Mouse (Mus musculus): ENCODE data around the gene C2cd6. TPM values are rescaled to one million over a fixed set of nuclear protein-coding genes. Genes with fewer than 3 reads are reported as not detected.

C2cd6 gene
- polyA plus RNA-seq (2014; fragmentation: Illumina TruSeq; extraction: RNeasy Lipid Tissue Mini Kit (QIAGEN cat#74804); ENCODE audit: low replicate concordance): not detected

GRCm38 (mm10) chr1:59094705-59095104 lies at the start of gene C2cd6:
C2cd6 (minus strand) TSS chr1:59094900.

GRCm38 (mm10) chr1:59119720-59120457 lies 25.2 kb upstream of the C2cd6 start, which contains the start of gene Tmem237:
Tmem237 (minus strand) TSS chr1:59120408.

Other genes with a start within 250 kb of the C2cd6 start
- 28.3 TPM for gene Trak2, start 121.5 kb downstream of the C2cd6 start, polyA plus RNA-seq (2014; fragmentation: Illumina TruSeq; extraction: RNeasy Lipid Tissue Mini Kit (QIAGEN cat#74804); ENCODE audit: low replicate concordance)
- 39.5 TPM for gene Stradb, start 121.4 kb downstream of the C2cd6 start, polyA plus RNA-seq (2014; fragmentation: Illumina TruSeq; extraction: RNeasy Lipid Tissue Mini Kit (QIAGEN cat#74804); ENCODE audit: low replicate concordance)
- 4.9 TPM for gene Tmem237, start 25.5 kb upstream of the C2cd6 start, polyA plus RNA-seq (2014; fragmentation: Illumina TruSeq; extraction: RNeasy Lipid Tissue Mini Kit (QIAGEN cat#74804); ENCODE audit: low replicate concordance)
- 2.5 TPM for gene Mpp4, start 68.5 kb upstream of the C2cd6 start, polyA plus RNA-seq (2014; fragmentation: Illumina TruSeq; extraction: RNeasy Lipid Tissue Mini Kit (QIAGEN cat#74804); ENCODE audit: low replicate concordance)
- 21.9 TPM for gene Als2, start 142.3 kb upstream of the C2cd6 start, polyA plus RNA-seq (2014; fragmentation: Illumina TruSeq; extraction: RNeasy Lipid Tissue Mini Kit (QIAGEN cat#74804); ENCODE audit: low replicate concordance)
- gene Cdk15, start 162.0 kb upstream of the C2cd6 start, polyA plus RNA-seq (2014; fragmentation: Illumina TruSeq; extraction: RNeasy Lipid Tissue Mini Kit (QIAGEN cat#74804); ENCODE audit: low replicate concordance): not detected

All from small intestine, adult 10 weeks (tissue).